Mouse (Mus musculus) thymus, adult 2 months (tissue): ENCODE measurements around the gene Ssmem1.

Source experiments
- CTCF ChIP-seq: fragments of 200-500 bp; IDR thresholded peaks from 2 replicates; pipeline ENCODE4 v1.5.1; 2012; ENCODE audit warnings: mild to moderate bottlenecking, control low read depth, low read length, moderate library complexity, borderline replicate concordance; ENCODE audit not compliant: control insufficient read depth, poor library complexity, insufficient read depth; ENCODE audit errors: extremely low read depth
- POLR2A ChIP-seq: fragments of 200-500 bp; IDR thresholded peaks from 2 replicates; pipeline ENCODE4 v1.6.1; 2012; ENCODE audit warnings: mild to moderate bottlenecking, low read length, control low read depth, moderate library complexity; ENCODE audit not compliant: control insufficient read depth, poor library complexity, insufficient read depth; ENCODE audit errors: extremely low read depth

DNA sequence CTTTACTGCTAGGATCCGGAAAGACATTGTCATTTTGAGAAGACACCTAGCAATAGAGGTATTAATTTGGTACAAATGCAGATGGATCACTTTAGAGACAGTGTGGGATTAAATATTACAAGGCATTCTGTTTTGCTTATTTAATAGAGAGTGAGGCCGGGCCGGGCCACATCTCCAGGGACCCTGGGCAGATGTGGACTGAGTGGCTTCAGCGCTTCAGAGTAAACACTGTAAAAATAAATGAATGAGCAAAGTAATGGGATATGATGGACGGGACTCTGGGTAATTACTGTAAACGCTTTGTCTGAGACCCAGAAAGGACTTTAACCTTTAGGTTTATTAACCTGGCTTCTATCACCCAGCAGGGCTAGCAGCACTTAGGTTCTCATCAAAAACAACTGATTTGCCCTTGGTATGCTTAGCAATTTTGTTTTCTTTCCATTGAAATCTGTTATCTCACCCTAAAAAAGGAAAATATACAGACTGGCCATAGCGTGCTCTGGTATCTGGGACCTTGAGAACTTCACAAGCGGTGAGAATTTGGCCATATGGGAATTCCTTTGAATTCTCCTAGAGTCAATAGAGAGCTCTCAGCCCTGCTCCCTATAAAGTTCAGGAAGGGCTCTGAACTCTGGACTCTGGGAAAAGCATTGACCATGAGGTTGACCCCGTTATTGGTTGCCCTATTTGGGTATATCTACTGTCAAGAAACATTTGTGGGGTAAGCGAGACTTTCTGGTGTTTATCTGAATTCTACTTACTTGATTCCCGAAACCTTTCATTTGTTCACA, 31.6 kb downstream of the Ssmem1 start, which contains the start of gene Cpa2:
- TF ChIP-seq POLR2A = no peak
- TF ChIP-seq CTCF = no peak
